Mouse (Mus musculus) myocyte (in vitro differentiated cells): ENCODE measurements around the gene Gm28635. TPM values are rescaled to one million over a fixed set of nuclear protein-coding genes. Genes with fewer than 3 reads are reported as not detected.

Experiments
- H3K27me3 ChIP-seq: one replicate; pipeline ENCODE4 v1.6.1; 2011; ENCODE audit not compliant: control insufficient read depth, insufficient read depth, insufficient read length
- H3K36me3 ChIP-seq: one replicate; pipeline ENCODE4 v1.6.1; 2011; ENCODE audit not compliant: control insufficient read depth, insufficient read depth
- H3K4me2 ChIP-seq: one replicate; pipeline ENCODE4 v1.6.1; 2011; ENCODE audit warnings: low read depth, control low read depth
- H3K4me3 ChIP-seq: one replicate; pipeline ENCODE4 v1.5.1; 2011; ENCODE audit warnings: mild to moderate bottlenecking, control low read depth, moderate library complexity
- H3K79me2 ChIP-seq: one replicate; pipeline ENCODE4 v1.6.1; 2011; ENCODE audit not compliant: control insufficient read depth, insufficient read depth
- H3ac ChIP-seq: one replicate; pipeline ENCODE4 v1.6.1; 2011; ENCODE audit not compliant: control insufficient read depth, insufficient read length
- CEBPB ChIP-seq: IDR thresholded peaks from 2 replicates; pipeline ENCODE4 v1.6.1; 2011; ENCODE audit warnings: mild to moderate bottlenecking, moderate library complexity; ENCODE audit not compliant: poor library complexity, insufficient read depth, severe bottlenecking
- E2F4 ChIP-seq: IDR thresholded peaks from one replicate; pipeline ENCODE4 v1.6.1; 2011; ENCODE audit warnings: mild to moderate bottlenecking, control low read depth, moderate library complexity; ENCODE audit not compliant: insufficient read depth
- MAX ChIP-seq: IDR thresholded peaks from one replicate; pipeline ENCODE4 v1.6.1; 2011; ENCODE audit warnings: low read depth, mild to moderate bottlenecking, control low read depth
- MYOD1 ChIP-seq, 3 experiments: IDR thresholded peaks; one replicate each; pipeline ENCODE4 v1.6.1; 2011; ENCODE audit warnings: control low read depth in 2 of 3, low read depth in 2 of 3, mild to moderate bottlenecking in 2 of 3, moderate library complexity in 1 of 3; ENCODE audit not compliant: insufficient read length in 2 of 3, control insufficient read depth in 1 of 3
- MYOG ChIP-seq, 3 experiments: IDR thresholded peaks; one replicate each; pipeline ENCODE4 v1.6.1; 2011; ENCODE audit warnings: control low read depth in 2 of 3, low read depth in 2 of 3, mild to moderate bottlenecking in 2 of 3; ENCODE audit not compliant: insufficient read length in 2 of 3, control insufficient read depth in 1 of 3, insufficient read depth in 1 of 3
- POLR2A ChIP-seq: IDR thresholded peaks from one replicate; pipeline ENCODE4 v1.6.1; 2011; ENCODE audit warnings: low read depth, mild to moderate bottlenecking, control low read depth, moderate library complexity; ENCODE audit not compliant: insufficient read length
- POLR2AphosphoS2 ChIP-seq: IDR thresholded peaks from one replicate; pipeline ENCODE4 v1.6.1; 2011; ENCODE audit warnings: low read depth, control low read depth; ENCODE audit not compliant: insufficient read length
- REST ChIP-seq: IDR thresholded peaks from one replicate; pipeline ENCODE4 v1.6.1; 2011; ENCODE audit warnings: mild to moderate bottlenecking, control low read depth, moderate library complexity; ENCODE audit not compliant: insufficient read depth, insufficient read length
- SRF ChIP-seq: IDR thresholded peaks from one replicate; pipeline ENCODE4 v1.6.1; 2011; ENCODE audit warnings: low read depth; ENCODE audit not compliant: control insufficient read depth, insufficient read length
- TCF12 ChIP-seq: IDR thresholded peaks from one replicate; pipeline ENCODE4 v1.6.1; 2011; ENCODE audit warnings: mild to moderate bottlenecking, control low read depth; ENCODE audit not compliant: poor library complexity, insufficient read depth, severe bottlenecking
- TCF3 ChIP-seq: IDR thresholded peaks from one replicate; pipeline ENCODE4 v1.6.1; 2011; ENCODE audit warnings: low read depth, control low read depth; ENCODE audit not compliant: insufficient read length
- USF1 ChIP-seq: IDR thresholded peaks from one replicate; pipeline ENCODE4 v1.6.1; 2011; ENCODE audit warnings: low read depth, mild to moderate bottlenecking, control low read depth, moderate library complexity
- polyA plus RNA-seq: library from polyadenylated mRNA; unstranded; fragments of >200 nt; fragmentation: generic; extraction: Trizol; gene quantifications from one replicate; pipeline ENCODE4 v1.2.1, GENCODE M21; 2012; ENCODE audit warnings: missing spikeins

The Gm28635 gene
- polyA plus RNA-seq, 1 experiment, result not detected

GRCm38 (mm10) chr2:84597123-84597522 lies 80.7 kb downstream of the Gm28635 start:
- Histone ChIP-seq H3K79me2 (no peaks in the 10 kb centered on the region), H3ac (no peak overlapping the region), H3K27me3 (no peaks in the 10 kb centered on the region), H3K36me3 (peaks cover 43% of the 10 kb centered on the region), H3K4me2 (no peak overlapping the region), H3K4me3 (no peak overlapping the region)
- no peak for TF ChIP-seq POLR2AphosphoS2
- TF ChIP-seq MYOG (IDR thresholded peaks at IDR 0.05; ENCODE audit: control insufficient read depth in 1 of 3, insufficient read depth in 1 of 3, insufficient read length in 2 of 3, low read depth in 2 of 3), result no peak
- TF ChIP-seq MYOD1 (IDR thresholded peaks at IDR 0.05; ENCODE audit: control insufficient read depth in 1 of 3, insufficient read length in 2 of 3, low read depth in 2 of 3), result no peak
- no peak for TF ChIP-seq USF1
- TF ChIP-seq CEBPB, result no peak
- TF ChIP-seq POLR2A, result no peak
- TF ChIP-seq SRF, result no peak
- TF ChIP-seq MAX, result no peak
- no peak for TF ChIP-seq E2F4
- TF ChIP-seq TCF12, result no peak
- no peak for TF ChIP-seq TCF3
- TF ChIP-seq REST, result no peak

- no peak for TF ChIP-seq POLR2A
- TF ChIP-seq MYOD1 (IDR thresholded peaks at IDR 0.05; ENCODE audit: control insufficient read depth in 1 of 3, insufficient read length in 2 of 3, low read depth in 2 of 3), result no peak
- TF ChIP-seq POLR2AphosphoS2, result no peak
- no peak for TF ChIP-seq E2F4
- no peak for TF ChIP-seq SRF
- no peak for TF ChIP-seq USF1
- no peak for TF ChIP-seq CEBPB
- TF ChIP-seq MAX, result no peak
- TF ChIP-seq TCF12, result no peak
- TF ChIP-seq MYOG (IDR thresholded peaks at IDR 0.05; ENCODE audit: control insufficient read depth in 1 of 3, insufficient read depth in 1 of 3, insufficient read length in 2 of 3, low read depth in 2 of 3), result no peak
- no peak for TF ChIP-seq REST
- no peak for TF ChIP-seq TCF3
- H3K4me3 ChIP-seq, result no peak overlapping the region
- peaks cover 29% of the 10 kb centered on the region for H3K36me3 ChIP-seq
- no peak overlapping the region for H3K4me2 ChIP-seq
- H3K79me2 ChIP-seq, result no peaks in the 10 kb centered on the region
- no peak overlapping the region for H3ac ChIP-seq
- H3K27me3 ChIP-seq, result no peaks in the 10 kb centered on the region
Measured at GRCm38 (mm10) chr2:84592801-84593200, 85.0 kb downstream of the Gm28635 start.

- Histone ChIP-seq H3ac (no peak overlapping the region), H3K4me2 (no peak overlapping the region), H3K4me3 (no peak overlapping the region), H3K27me3 (no peaks in the 10 kb centered on the region), H3K36me3 (peaks cover 8% of the 10 kb centered on the region), H3K79me2 (no peaks in the 10 kb centered on the region)
- TF ChIP-seq MYOG (IDR thresholded peaks at IDR 0.05; ENCODE audit: control insufficient read depth in 1 of 3, insufficient read depth in 1 of 3, insufficient read length in 2 of 3, low read depth in 2 of 3) (no peak), MYOD1 (IDR thresholded peaks at IDR 0.05; ENCODE audit: control insufficient read depth in 1 of 3, insufficient read length in 2 of 3, low read depth in 2 of 3) (no peak), POLR2AphosphoS2 (no peak), POLR2A (no peak), CEBPB (no peak), MAX (no peak), SRF (no peak), E2F4 (no peak), TCF12 (no peak), REST (no peak), TCF3 (no peak), USF1 (no peak)
Measured at GRCm38 (mm10) chr2:84585700-84586099, 92.1 kb downstream of the Gm28635 start.

GRCm38 (mm10) chr2:84582286-84582685 lies 95.6 kb downstream of the Gm28635 start:
- H3K4me2 ChIP-seq, result no peak overlapping the region
- TF ChIP-seq POLR2AphosphoS2, result no peak
- H3K27me3 ChIP-seq, result no peaks in the 10 kb centered on the region
- no peaks in the 10 kb centered on the region for H3K36me3 ChIP-seq
- no peak overlapping the region for H3K4me3 ChIP-seq
- H3ac ChIP-seq, result no peak overlapping the region
- no peaks in the 10 kb centered on the region for H3K79me2 ChIP-seq

- H3K27me3 ChIP-seq, result no peaks in the 10 kb centered on the region
- no peaks in the 10 kb centered on the region for H3K79me2 ChIP-seq
- H3K4me2 ChIP-seq, result no peak overlapping the region
- TF ChIP-seq MYOD1 (IDR thresholded peaks at IDR 0.05; ENCODE audit: control insufficient read depth in 1 of 3, insufficient read length in 2 of 3, low read depth in 2 of 3) (no peak), CEBPB (no peak), TCF3 (no peak), TCF12 (no peak), MYOG (IDR thresholded peaks at IDR 0.05; ENCODE audit: control insufficient read depth in 1 of 3, insufficient read depth in 1 of 3, insufficient read length in 2 of 3, low read depth in 2 of 3) (no peak), POLR2A (no peak), SRF (no peak), REST (no peak)
- H3K36me3 ChIP-seq, result no peaks in the 10 kb centered on the region
- no peak overlapping the region for H3ac ChIP-seq
- no peak overlapping the region for H3K4me3 ChIP-seq
Measured at GRCm38 (mm10) chr2:84581208-84581607, 96.6 kb downstream of the Gm28635 start.
